Mouse (Mus musculus) megakaryocyte progenitor cell, adult 5-6 weeks (primary cell): ENCODE results near the gene Lypd6. TPM values are rescaled to one million over a fixed set of nuclear protein-coding genes. Genes with fewer than 3 reads are reported as not detected.

Experiments used
- ATAC-seq: replicated peaks from 2 replicates; pipeline ENCODE4 v1.8.0; 2016; ENCODE audit warnings: mild to moderate bottlenecking, moderate TSS enrichment, inconsistent platforms; ENCODE audit not compliant: poor library complexity
- total RNA-seq, 2 experiments: library from RNA; stranded (forward) in 1 of 2; stranded (reverse) in 1 of 2; fragments of 157-497, 149-512 nt in 1 of 2; fragments of 200-1000 nt in 1 of 2; gene quantifications; 2 replicates each; pipeline versions ENCODE4 v1.2.3 to v1.2.4; 2015 to 2017

Gene Lypd6
- total RNA-seq (2015), result 0.12 TPM in 1 of 2 replicates, not detected in the other
- not detected in 2 replicates for total RNA-seq (2017)

- ATAC-seq, result peak; percentile 86
Measured at GRCm38 (mm10) chr2:50066246-50066967, at the start of gene Lypd6. Gene Lypd6 (plus strand): TSS chr2:50066429.

GRCm38 (mm10) chr2:50019477-50019876 is 46.8 kb upstream of the Lypd6 start:
- ATAC-seq, result no peak

- no peak for ATAC-seq
Measured at GRCm38 (mm10) chr2:50025549-50025948, 40.7 kb upstream of the Lypd6 start.

- peak; percentile 97 for ATAC-seq
Measured at GRCm38 (mm10) chr2:50028930-50029329, 37.3 kb upstream of the Lypd6 start.

- ATAC-seq, result no peak
Measured at GRCm38 (mm10) chr2:50044170-50044870, 21.9 kb upstream of the Lypd6 start.

- no peak for ATAC-seq
Measured at GRCm38 (mm10) chr2:50044871-50045470, 21.3 kb upstream of the Lypd6 start.

GRCm38 (mm10) chr2:50045841-50046240 is 20.4 kb upstream of the Lypd6 start:
- no peak for ATAC-seq

- ATAC-seq, result no peak
Measured at GRCm38 (mm10) chr2:50048442-50048841, 17.8 kb upstream of the Lypd6 start.

- ATAC-seq, result peak; percentile 74
Measured at GRCm38 (mm10) chr2:50053893-50054292, 12.3 kb upstream of the Lypd6 start.

GRCm38 (mm10) chr2:50065902-50066245 is 355 bp upstream of the Lypd6 start:
- ATAC-seq, result peak; percentile 30

GRCm38 (mm10) chr2:50066968-50067315 is 713 bp downstream of the Lypd6 start:
- ATAC-seq, result no peak

GRCm38 (mm10) chr2:50069571-50070295 is 3.5 kb downstream of the Lypd6 start:
- ATAC-seq, result no peak

- no peak for ATAC-seq
Measured at GRCm38 (mm10) chr2:50072158-50072557, 5.9 kb downstream of the Lypd6 start.

- ATAC-seq, result no peak
Measured at GRCm38 (mm10) chr2:50084746-50085145, 18.5 kb downstream of the Lypd6 start.

GRCm38 (mm10) chr2:50087761-50088160 is 21.5 kb downstream of the Lypd6 start:
- no peak for ATAC-seq

GRCm38 (mm10) chr2:50096336-50096735 is 30.1 kb downstream of the Lypd6 start:
- no peak for ATAC-seq

- ATAC-seq, result peak; percentile 75
Measured at GRCm38 (mm10) chr2:50100364-50101151, 34.3 kb downstream of the Lypd6 start.

- ATAC-seq, result no peak
Measured at GRCm38 (mm10) chr2:50101152-50101450, 34.9 kb downstream of the Lypd6 start.

- no peak for ATAC-seq
Measured at GRCm38 (mm10) chr2:50103850-50104503, 37.7 kb downstream of the Lypd6 start.

- no peak for ATAC-seq
Measured at GRCm38 (mm10) chr2:50105590-50105989, 39.4 kb downstream of the Lypd6 start.
